Mouse (Mus musculus) B cell, adult 67 days (primary cell): ENCODE results near the gene Olfr583. TPM values are rescaled to one million over a fixed set of nuclear protein-coding genes. Genes with fewer than 3 reads are reported as not detected.

Experiments used
- total RNA-seq, 2 experiments: library from RNA; stranded (reverse); gene quantifications; 4 replicates each; pipeline ENCODE4 v1.2.4; 2023

Olfr583 gene
- not detected for total RNA-seq

DNA sequence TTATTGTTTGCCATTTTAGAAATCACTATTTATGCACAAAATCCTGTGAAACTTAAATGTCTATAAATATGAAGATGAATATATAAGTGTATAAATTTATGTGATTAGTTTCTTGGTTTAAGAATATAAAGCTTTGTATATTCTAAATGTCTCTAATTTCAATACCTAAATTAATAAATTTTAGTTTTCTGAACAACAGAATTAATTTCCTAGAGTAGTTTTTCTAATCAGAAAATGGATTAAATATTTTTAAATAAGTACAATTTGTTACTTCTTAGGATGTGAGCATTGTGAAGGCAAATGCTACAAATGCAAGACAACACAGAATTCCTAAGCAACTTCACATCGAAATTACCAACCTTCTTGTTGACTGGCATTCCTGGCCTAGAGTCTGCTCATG, at the start of gene Olfr583:
Gene Olfr583 (plus strand): TSS at position 301 of the 400 bp plus-strand sequence.

DNA sequence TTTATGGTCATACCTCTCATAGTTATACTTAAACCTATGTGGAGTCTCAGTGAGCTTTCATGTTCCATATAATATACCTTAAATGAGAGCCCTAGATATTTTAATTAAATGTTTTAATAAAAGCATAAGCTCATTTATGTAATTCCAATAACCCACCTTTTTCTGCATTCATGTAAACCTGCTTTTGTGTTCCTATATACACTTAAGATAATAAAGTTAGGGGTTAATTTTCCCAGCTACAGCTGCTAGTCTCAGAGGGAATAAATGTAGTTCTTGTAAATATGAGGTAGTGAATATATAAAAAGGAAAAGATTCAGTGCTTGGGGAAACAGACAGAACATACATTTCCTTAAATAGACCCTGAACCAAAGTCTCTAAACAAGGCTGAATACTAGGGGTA, 13.4 kb upstream of the Olfr583 start, which contains the start of gene Olfr582:
Gene Olfr582 (plus strand): TSS at position 301 of the 400 bp plus-strand sequence.

DNA sequence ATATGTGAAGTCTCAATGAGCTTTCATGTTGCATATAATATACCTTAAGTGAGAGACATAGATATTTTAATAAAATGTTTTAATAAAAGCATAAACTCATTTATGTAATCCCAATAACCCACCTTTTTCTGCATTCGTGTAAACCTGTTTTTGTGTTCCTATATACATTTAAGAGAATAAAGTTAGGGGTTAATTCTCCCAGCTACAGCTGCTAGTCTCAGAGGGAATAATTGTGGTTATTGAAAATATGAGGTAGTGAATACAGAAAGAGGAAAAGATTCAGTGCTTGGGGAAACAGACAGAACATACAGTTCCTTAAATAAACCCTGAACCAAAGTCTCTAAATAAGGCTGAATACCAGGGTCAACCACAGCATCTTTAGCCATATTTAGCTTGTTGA, 30.5 kb downstream of the Olfr583 start, which contains the start of gene Olfr584:
Gene Olfr584 (plus strand): TSS at position 301 of the 400 bp plus-strand sequence.

DNA sequence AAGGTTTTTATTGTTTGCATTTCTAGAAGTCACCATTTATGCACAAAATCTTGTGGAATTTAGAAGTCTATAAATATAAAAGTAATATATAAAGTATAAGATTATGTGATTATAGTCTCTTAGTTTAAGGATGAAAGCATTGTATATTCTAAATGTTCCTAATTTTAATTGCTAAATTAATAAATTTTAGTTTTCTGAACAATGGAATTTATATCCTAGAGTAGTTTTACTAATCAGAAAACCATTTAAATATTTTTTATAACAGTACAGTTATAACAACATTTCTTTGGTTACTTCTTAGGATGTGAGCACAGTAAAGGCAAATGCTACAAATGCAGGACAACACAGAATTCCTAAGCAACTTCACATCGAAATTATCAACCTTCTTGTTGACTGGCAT, 46.3 kb downstream of the Olfr583 start, which contains the start of gene Olfr585:
Gene Olfr585 (plus strand): TSS at position 301 of the 400 bp plus-strand sequence.

Other genes with a start within 250 kb of the Olfr583 start
- gene Olfr564, start 247.8 kb upstream of the Olfr583 start, total RNA-seq, result not detected
- not detected for gene Olfr566, start 192.5 kb upstream of the Olfr583 start, total RNA-seq
- gene Olfr568, start 174.2 kb upstream of the Olfr583 start, total RNA-seq, result not detected
- gene Olfr569, start 160.4 kb upstream of the Olfr583 start, total RNA-seq, result not detected
- gene Olfr570, start 156.7 kb upstream of the Olfr583 start, total RNA-seq, result not detected
- gene Olfr571, start 133.8 kb upstream of the Olfr583 start, total RNA-seq, result not detected
- not detected for gene Olfr572, start 126.9 kb upstream of the Olfr583 start, total RNA-seq
- not detected for gene Olfr573-ps1, start 108.7 kb upstream of the Olfr583 start, total RNA-seq
- gene Olfr574, start 102.8 kb upstream of the Olfr583 start, total RNA-seq, result not detected
- not detected for gene Olfr575, start 92.5 kb upstream of the Olfr583 start, total RNA-seq
- gene Olfr576, start 88.6 kb upstream of the Olfr583 start, total RNA-seq, result not detected
- gene Olfr577, start 75.4 kb upstream of the Olfr583 start, total RNA-seq, result not detected
- not detected for gene Olfr578, start 62.0 kb upstream of the Olfr583 start, total RNA-seq
- not detected for gene Olfr582, start 13.3 kb upstream of the Olfr583 start, total RNA-seq
- gene Olfr584, start 30.6 kb downstream of the Olfr583 start, total RNA-seq, result not detected
- not detected for gene Olfr585, start 46.4 kb downstream of the Olfr583 start, total RNA-seq
- gene Olfr586, start 74.3 kb downstream of the Olfr583 start, total RNA-seq, result not detected
- not detected for gene Olfr588-ps1, start 89.6 kb downstream of the Olfr583 start, total RNA-seq
- not detected for gene Olfr589, start 105.1 kb downstream of the Olfr583 start, total RNA-seq
- not detected for gene Olfr591, start 127.0 kb downstream of the Olfr583 start, total RNA-seq
- not detected for gene Olfr592, start 133.5 kb downstream of the Olfr583 start, total RNA-seq
- gene Olfr593, start 160.6 kb downstream of the Olfr583 start, total RNA-seq, result not detected
- gene Olfr594, start 165.7 kb downstream of the Olfr583 start, total RNA-seq, result not detected
- not detected for gene Usp17ld, start 201.2 kb downstream of the Olfr583 start, total RNA-seq